Mouse (Mus musculus): ENCODE measurements around the gene Gm49405. TPM values are rescaled to one million over a fixed set of nuclear protein-coding genes. Genes with fewer than 3 reads are reported as not detected.
"Not testable (repeated sequence)": the region's sequence is repeated elsewhere in the genome, so short reads cannot be mapped to it uniquely, and the experiment has no call there.

The Gm49405 gene
- polyA plus RNA-seq, 1 experiment from 2014 or later: 5.5 TPM

DNA sequence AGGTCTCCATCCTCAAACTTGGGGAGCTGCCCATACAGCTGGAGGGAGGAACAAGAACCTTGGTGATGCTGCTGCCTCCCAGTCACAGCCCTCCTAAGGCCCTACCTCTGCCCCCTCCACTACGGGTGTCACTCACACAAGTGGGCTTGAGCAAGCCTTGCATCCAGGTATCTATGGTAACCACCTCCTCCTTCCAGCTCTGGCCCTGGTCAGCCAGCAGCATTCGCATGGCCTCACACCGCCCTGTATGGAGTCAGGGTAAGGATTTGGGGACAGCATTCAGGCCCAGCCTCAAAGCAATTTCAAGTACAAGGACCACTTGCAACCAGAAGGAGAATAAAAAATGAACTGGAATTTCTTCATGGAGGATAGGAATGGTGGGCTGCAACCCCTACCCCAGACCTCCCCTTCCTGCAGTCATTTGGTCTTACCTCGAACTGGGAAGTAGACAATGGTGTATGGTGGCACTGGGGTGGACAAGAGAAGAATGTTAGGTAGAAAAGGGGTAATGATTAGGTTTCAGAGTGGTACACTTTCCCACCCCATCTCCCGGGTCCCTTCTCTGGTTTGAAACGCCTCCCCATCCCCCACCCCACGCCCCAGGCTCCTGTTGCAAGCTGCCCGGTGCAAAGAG lies 36.8 kb downstream of the Gm49405 start:
- ATAC-seq (ENCODE audit: insufficient number of reproducible peaks, insufficient read depth, low FRiP score, low TSS enrichment, low read depth): peak; percentile 42; the same call in 1 of the 2 replicates
- peaks cover 14% of the 10 kb centered on the region; the same call in 1 of the 2 replicates for H3K36me3 ChIP-seq
- not testable (repeated sequence) for H3K9me3 ChIP-seq, H3K27me3 ChIP-seq
- peaks cover 15% of the 10 kb centered on the region for H3K4me1 ChIP-seq (replicated peaks)
- peak overlapping the region; percentile 86 for H3K27ac ChIP-seq
- WGBS: 33% methylated on average over 8 of the region's 8 CpGs
- H3K4me2 ChIP-seq: peak overlapping the region; percentile 71
- peak overlapping the region; percentile 81 for H3K9ac ChIP-seq (replicated peaks)
- peak overlapping the region; percentile 73 for H3K4me3 ChIP-seq (replicated peaks)

DNA sequence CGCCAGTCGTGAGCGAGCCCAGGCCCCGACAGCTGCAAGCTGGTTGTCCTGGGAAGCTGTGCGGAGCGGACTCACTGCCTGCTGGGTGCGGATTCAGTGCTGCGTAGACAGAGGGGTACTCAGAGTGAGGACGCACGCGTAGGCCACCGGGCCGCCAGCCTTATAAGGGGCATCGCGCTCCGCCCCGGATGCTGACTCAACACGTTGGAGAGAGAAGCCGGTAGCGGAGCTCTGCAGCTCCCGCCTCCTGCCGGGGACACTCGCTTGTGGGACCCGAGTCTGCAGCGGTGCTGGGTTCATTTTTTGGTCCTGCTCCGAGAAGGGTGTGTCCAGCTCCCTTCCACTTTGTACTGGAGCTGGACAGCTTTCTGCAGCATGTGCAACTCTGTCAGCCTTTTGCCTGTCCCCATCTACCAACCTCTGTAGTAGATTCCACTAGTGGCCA lies 37.4 kb downstream of the Gm49405 start, which contains the start of gene Gstp1:
Gene Gstp1, minus strand, starts transcription at position 198 of the 445 bp plus-strand sequence.
- WGBS: under 1% methylated on average over 26 of the region's 26 CpGs
- Histone ChIP-seq H3K4me1 (replicated peaks) (peaks cover 15% of the 10 kb centered on the region), H3K4me3 (replicated peaks) (peak within 1 kb of the TSS; percentile 73), H3K4me2 (peak within 1 kb of the TSS; percentile 71), H3K27ac (peak within 1 kb of the TSS; percentile 86), H3K27me3 (no peaks in the 10 kb centered on the region), H3K36me3 (peaks cover 14% of the 10 kb centered on the region; the same call in 1 of the 2 replicates), H3K9ac (replicated peaks) (peak within 1 kb of the TSS; percentile 81), H3K9me3 (no peaks in the 10 kb centered on the region)
- peak; percentile 77 for ATAC-seq (ENCODE audit: insufficient number of reproducible peaks, insufficient read depth, low FRiP score, low TSS enrichment, low read depth)

DNA sequence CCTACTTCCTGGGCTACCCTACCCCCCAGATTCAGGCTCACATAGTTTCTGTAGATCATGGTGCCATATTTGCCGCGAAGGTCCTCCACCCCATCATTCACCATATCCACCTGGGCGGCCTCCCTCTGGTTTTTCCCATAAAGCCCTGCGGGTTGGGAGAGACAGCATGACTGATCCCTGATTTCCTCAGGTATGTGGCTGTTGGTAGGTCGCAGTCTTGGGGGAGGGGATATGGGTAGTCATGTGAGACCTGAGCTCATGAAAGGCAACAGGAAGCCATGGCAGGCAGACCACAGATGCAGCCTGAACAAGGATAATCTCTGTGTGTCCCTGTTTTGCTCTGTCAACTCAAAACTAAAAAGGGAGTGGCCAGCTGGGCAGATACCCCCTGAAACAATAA lies 40.5 kb downstream of the Gm49405 start:
- not testable (repeated sequence) for H3K9me3 ChIP-seq; ATAC-seq (ENCODE audit: insufficient number of reproducible peaks, insufficient read depth, low FRiP score, low TSS enrichment, low read depth); H3K27ac ChIP-seq; H3K4me3 ChIP-seq (replicated peaks); H3K27me3 ChIP-seq; H3K36me3 ChIP-seq; H3K4me2 ChIP-seq; H3K9ac ChIP-seq (replicated peaks)
- H3K4me1 ChIP-seq (replicated peaks): peaks cover 15% of the 10 kb centered on the region
- 82% methylated on average over 5 of the region's 5 CpGs for WGBS

DNA sequence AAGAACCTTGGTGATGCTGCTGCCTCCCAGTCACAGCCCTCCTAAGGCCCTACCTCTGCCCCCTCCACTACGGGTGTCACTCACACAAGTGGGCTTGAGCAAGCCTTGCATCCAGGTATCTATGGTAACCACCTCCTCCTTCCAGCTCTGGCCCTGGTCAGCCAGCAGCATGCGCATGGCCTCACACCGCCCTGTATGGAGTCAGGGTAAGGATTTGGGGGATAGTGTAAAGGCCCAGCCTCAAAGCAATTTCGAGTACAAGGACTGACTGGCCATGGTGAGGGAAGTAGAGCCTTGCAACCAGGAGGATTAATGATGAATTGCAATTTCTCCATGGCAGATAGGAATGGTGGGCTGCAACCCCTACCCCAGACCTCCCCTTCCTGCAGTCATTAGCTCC lies 41.1 kb downstream of the Gm49405 start:
- not testable (repeated sequence) for H3K36me3 ChIP-seq; H3K27me3 ChIP-seq; H3K9me3 ChIP-seq; H3K27ac ChIP-seq; H3K4me3 ChIP-seq (replicated peaks); H3K4me1 ChIP-seq (replicated peaks); H3K4me2 ChIP-seq; H3K9ac ChIP-seq (replicated peaks); ATAC-seq (ENCODE audit: insufficient number of reproducible peaks, insufficient read depth, low FRiP score, low TSS enrichment, low read depth)
- WGBS: 75% methylated on average over 4 of the region's 4 CpGs

DNA sequence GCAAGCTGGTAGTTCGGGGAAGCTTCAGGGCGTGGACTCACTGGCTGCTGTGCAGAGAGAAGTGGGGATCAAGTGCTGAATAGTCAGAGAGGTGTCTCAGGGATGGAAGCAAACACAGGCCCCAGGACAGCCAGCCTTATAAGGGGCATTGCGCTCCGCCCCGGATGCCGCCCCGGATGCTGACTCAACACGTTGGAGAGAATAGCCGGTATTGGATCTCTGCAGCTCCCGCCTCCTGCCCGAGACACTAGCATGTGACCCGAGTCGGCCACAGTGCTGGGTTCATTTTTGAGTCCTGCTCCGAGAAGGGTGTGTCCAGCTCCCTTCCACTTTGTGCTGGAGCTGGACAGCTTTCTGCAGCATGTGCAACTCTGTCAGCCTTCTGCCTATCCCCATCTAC lies 41.7 kb downstream of the Gm49405 start:
- H3K27ac ChIP-seq: no peak overlapping the region
- H3K9ac ChIP-seq (replicated peaks): no peak overlapping the region
- H3K9me3 ChIP-seq: no peaks in the 10 kb centered on the region
- no peaks in the 10 kb centered on the region for H3K27me3 ChIP-seq
- ATAC-seq (ENCODE audit: insufficient number of reproducible peaks, insufficient read depth, low FRiP score, low TSS enrichment, low read depth): no peak
- H3K4me2 ChIP-seq: no peak overlapping the region
- WGBS: 76% methylated on average over 14 of the region's 14 CpGs
- H3K36me3 ChIP-seq: no peaks in the 10 kb centered on the region
- peaks cover 6% of the 10 kb centered on the region for H3K4me1 ChIP-seq (replicated peaks)
- H3K4me3 ChIP-seq (replicated peaks): no peak overlapping the region

GRCm38 (mm10) chr19:4044109-4044508 lies 43.7 kb downstream of the Gm49405 start:
- WGBS: 90% methylated on average over 5 of the region's 5 CpGs
- H3K9me3 ChIP-seq; ATAC-seq (ENCODE audit: insufficient number of reproducible peaks, insufficient read depth, low FRiP score, low TSS enrichment, low read depth): not testable (repeated sequence)

GRCm38 (mm10) chr19:4045966-4046865 lies 45.8 kb downstream of the Gm49405 start, which contains the start of gene Gstp2:
TSS of gene Gstp2 (minus strand) at chr19:4046023.
- 64% methylated on average over 16 of the region's 16 CpGs for WGBS
- Histone ChIP-seq H3K9ac (replicated peaks) (no peak within 1 kb of the TSS), H3K4me3 (replicated peaks) (no peak within 1 kb of the TSS), H3K9me3 (peaks cover 3% of the 10 kb centered on the region; the same call in 1 of the 2 replicates), H3K27me3 (no peaks in the 10 kb centered on the region), H3K27ac (0 out of 2 replicates have a peak within 1 kb of the TSS, but pooled peaks have one; percentile 4), H3K4me2 (no peak within 1 kb of the TSS), H3K36me3 (no peaks in the 10 kb centered on the region), H3K4me1 (replicated peaks) (no peaks in the 10 kb centered on the region)
- ATAC-seq (ENCODE audit: insufficient number of reproducible peaks, insufficient read depth, low FRiP score, low TSS enrichment, low read depth): no peak

More at GRCm38 (mm10) chr19:4044109-4044508, 43.7 kb downstream of the Gm49405 start:
- not testable (repeated sequence) for H3K9ac ChIP-seq (replicated peaks); H3K36me3 ChIP-seq; H3K4me1 ChIP-seq (replicated peaks); H3K4me3 ChIP-seq (replicated peaks); H3K27me3 ChIP-seq; H3K4me2 ChIP-seq; H3K27ac ChIP-seq

DNA sequence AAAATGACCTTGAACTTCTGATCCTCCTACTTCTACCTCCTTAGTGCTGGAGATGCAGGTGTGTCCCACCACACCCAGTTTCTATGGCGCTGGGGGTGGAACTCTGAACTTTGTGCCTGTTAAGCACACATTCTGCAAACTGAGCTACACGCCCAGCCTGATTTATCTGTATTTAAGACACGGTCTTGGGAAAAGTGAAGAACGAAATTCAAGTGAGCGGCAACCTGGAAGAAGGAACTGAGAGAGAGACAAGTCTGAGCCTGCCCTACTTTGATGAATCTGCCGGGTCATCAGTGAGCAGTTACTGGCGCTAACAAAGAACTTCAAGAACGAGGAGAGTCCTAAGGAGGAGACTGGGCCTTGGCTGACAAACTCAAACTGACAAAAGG lies 46.4 kb downstream of the Gm49405 start:
- Histone ChIP-seq H3K4me3 (replicated peaks) (no peak overlapping the region), H3K36me3 (no peaks in the 10 kb centered on the region), H3K9me3 (peaks cover 3% of the 10 kb centered on the region; the same call in 1 of the 2 replicates), H3K27me3 (no peaks in the 10 kb centered on the region), H3K4me1 (replicated peaks) (no peaks in the 10 kb centered on the region), H3K27ac (0 out of 2 replicates have a peak overlapping the region, but pooled peaks have one; percentile 4), H3K4me2 (no peak overlapping the region), H3K9ac (replicated peaks) (no peak overlapping the region)
- 75% methylated on average over 8 of the region's 8 CpGs for WGBS
- no peak for ATAC-seq (ENCODE audit: insufficient number of reproducible peaks, insufficient read depth, low FRiP score, low TSS enrichment, low read depth)

GRCm38 (mm10) chr19:4047859-4048258 lies 47.4 kb downstream of the Gm49405 start:
- Histone ChIP-seq H3K4me2 (no peak overlapping the region), H3K27ac (no peak overlapping the region), H3K9ac (replicated peaks) (no peak overlapping the region), H3K36me3 (no peaks in the 10 kb centered on the region), H3K4me1 (replicated peaks) (no peaks in the 10 kb centered on the region), H3K27me3 (no peaks in the 10 kb centered on the region), H3K4me3 (replicated peaks) (no peak overlapping the region), H3K9me3 (peaks cover 3% of the 10 kb centered on the region; the same call in 1 of the 2 replicates)
- 20% methylated on average over 4 of the region's 4 CpGs for WGBS
- no peak for ATAC-seq (ENCODE audit: insufficient number of reproducible peaks, insufficient read depth, low FRiP score, low TSS enrichment, low read depth)

- not testable (repeated sequence) for H3K9ac ChIP-seq (replicated peaks); H3K9me3 ChIP-seq; H3K27me3 ChIP-seq; H3K4me2 ChIP-seq; H3K27ac ChIP-seq; H3K4me3 ChIP-seq (replicated peaks); ATAC-seq (ENCODE audit: insufficient number of reproducible peaks, insufficient read depth, low FRiP score, low TSS enrichment, low read depth); H3K36me3 ChIP-seq; H3K4me1 ChIP-seq (replicated peaks)
- 81% methylated on average over 5 of the region's 5 CpGs for WGBS
These were observed 48.6 kb downstream of the Gm49405 start for GRCm38 (mm10) chr19:4049069-4049468.

- no peak overlapping the region for H3K27ac ChIP-seq
- H3K27me3 ChIP-seq: no peaks in the 10 kb centered on the region
- peaks cover 3% of the 10 kb centered on the region; the same call in 1 of the 2 replicates for H3K9me3 ChIP-seq
- H3K9ac ChIP-seq (replicated peaks): no peak overlapping the region
- H3K4me1 ChIP-seq (replicated peaks): no peaks in the 10 kb centered on the region
- 92% methylated on average over 5 of the region's 5 CpGs for WGBS
- no peak overlapping the region for H3K4me2 ChIP-seq
- no peak for ATAC-seq (ENCODE audit: insufficient number of reproducible peaks, insufficient read depth, low FRiP score, low TSS enrichment, low read depth)
- H3K4me3 ChIP-seq (replicated peaks): no peak overlapping the region
- H3K36me3 ChIP-seq: no peaks in the 10 kb centered on the region
These were observed 50.6 kb downstream of the Gm49405 start for GRCm38 (mm10) chr19:4051016-4051415.
